Mouse (Mus musculus): ENCODE data around the gene Cfl2. TPM values are rescaled to one million over a fixed set of nuclear protein-coding genes. Genes with fewer than 3 reads are reported as not detected.
"Not testable (repeated sequence)": the region's sequence is repeated elsewhere in the genome, so short reads cannot be mapped to it uniquely, and the experiment has no call there.

Cfl2 gene
- total RNA-seq, 1 experiment from 2014 or later = 51.3 TPM

GRCm38 (mm10) chr12:54834925-54835447 lies 27.7 kb downstream of the Cfl2 start:
- 0 out of 2 replicates have a peak, but pooled peaks have one; percentile 17 for ATAC-seq (replicated peaks; ENCODE audit: insufficient number of reproducible peaks, low FRiP score, low TSS enrichment, poor library complexity, severe bottlenecking)

- ATAC-seq (replicated peaks; ENCODE audit: insufficient number of reproducible peaks, low FRiP score, low TSS enrichment, poor library complexity, severe bottlenecking) = no peak
These were observed 28.7 kb downstream of the Cfl2 start for GRCm38 (mm10) chr12:54833856-54834399.

- not testable (repeated sequence) for ATAC-seq (replicated peaks; ENCODE audit: insufficient number of reproducible peaks, low FRiP score, low TSS enrichment, poor library complexity, severe bottlenecking)
These were observed 30.8 kb downstream of the Cfl2 start for GRCm38 (mm10) chr12:54831927-54832326.

GRCm38 (mm10) chr12:54830574-54830973 lies 32.1 kb downstream of the Cfl2 start:
- peak; percentile 88 for ATAC-seq (replicated peaks; ENCODE audit: insufficient number of reproducible peaks, low FRiP score, low TSS enrichment, poor library complexity, severe bottlenecking)

GRCm38 (mm10) chr12:54829876-54830275 lies 32.8 kb downstream of the Cfl2 start:
- no peak for ATAC-seq (replicated peaks; ENCODE audit: insufficient number of reproducible peaks, low FRiP score, low TSS enrichment, poor library complexity, severe bottlenecking)

GRCm38 (mm10) chr12:54828043-54828442 lies 34.6 kb downstream of the Cfl2 start:
- ATAC-seq (replicated peaks; ENCODE audit: insufficient number of reproducible peaks, low FRiP score, low TSS enrichment, poor library complexity, severe bottlenecking) = no peak

GRCm38 (mm10) chr12:54825202-54825601 lies 37.5 kb downstream of the Cfl2 start:
- ATAC-seq (replicated peaks; ENCODE audit: insufficient number of reproducible peaks, low FRiP score, low TSS enrichment, poor library complexity, severe bottlenecking) = no peak

- ATAC-seq (replicated peaks; ENCODE audit: insufficient number of reproducible peaks, low FRiP score, low TSS enrichment, poor library complexity, severe bottlenecking) = no peak
These were observed 39.7 kb downstream of the Cfl2 start for GRCm38 (mm10) chr12:54822836-54823426.

- ATAC-seq (replicated peaks; ENCODE audit: insufficient number of reproducible peaks, low FRiP score, low TSS enrichment, poor library complexity, severe bottlenecking) = peak; percentile 76
These were observed 42.0 kb downstream of the Cfl2 start for GRCm38 (mm10) chr12:54820684-54821161.

- ATAC-seq (replicated peaks; ENCODE audit: insufficient number of reproducible peaks, low FRiP score, low TSS enrichment, poor library complexity, severe bottlenecking) = no peak
These were observed 43.3 kb downstream of the Cfl2 start for GRCm38 (mm10) chr12:54819181-54819935.

GRCm38 (mm10) chr12:54810142-54810541 lies 52.5 kb downstream of the Cfl2 start:
- no peak for ATAC-seq (replicated peaks; ENCODE audit: insufficient number of reproducible peaks, low FRiP score, low TSS enrichment, poor library complexity, severe bottlenecking)

Other genes with a start within 250 kb of the Cfl2 start
- 74.5 to 129 TPM (median 113 TPM) in 3 replicates for gene Sptssa, start 206.3 kb downstream of the Cfl2 start, total RNA-seq (2017)
- gene Eapp, start 167.0 kb downstream of the Cfl2 start, total RNA-seq (2017) = 63.1 to 85.9 TPM (median 71.5 TPM) in 3 replicates
- gene Snx6, start 67.2 kb downstream of the Cfl2 start, total RNA-seq (2017) = 76.5 to 87.3 TPM (median 85.8 TPM) in 3 replicates
- not detected in 3 replicates for gene Gm20403, start 123.7 kb upstream of the Cfl2 start, total RNA-seq (2017)
- gene Baz1a, start 151.5 kb upstream of the Cfl2 start, total RNA-seq (2017) = 114 to 140 TPM (median 131 TPM) in 3 replicates
- gene 2700097O09Rik, start 217.2 kb upstream of the Cfl2 start, total RNA-seq (2017) = 6.3 to 10.3 TPM (median 9.5 TPM) in 3 replicates
- 208 to 299 TPM (median 258 TPM) in 3 replicates for gene Srp54a, start 217.4 kb upstream of the Cfl2 start, total RNA-seq (2017)

Data from monocyte, adult 5-6 weeks (primary cell).